In the genomic region with DNA sequence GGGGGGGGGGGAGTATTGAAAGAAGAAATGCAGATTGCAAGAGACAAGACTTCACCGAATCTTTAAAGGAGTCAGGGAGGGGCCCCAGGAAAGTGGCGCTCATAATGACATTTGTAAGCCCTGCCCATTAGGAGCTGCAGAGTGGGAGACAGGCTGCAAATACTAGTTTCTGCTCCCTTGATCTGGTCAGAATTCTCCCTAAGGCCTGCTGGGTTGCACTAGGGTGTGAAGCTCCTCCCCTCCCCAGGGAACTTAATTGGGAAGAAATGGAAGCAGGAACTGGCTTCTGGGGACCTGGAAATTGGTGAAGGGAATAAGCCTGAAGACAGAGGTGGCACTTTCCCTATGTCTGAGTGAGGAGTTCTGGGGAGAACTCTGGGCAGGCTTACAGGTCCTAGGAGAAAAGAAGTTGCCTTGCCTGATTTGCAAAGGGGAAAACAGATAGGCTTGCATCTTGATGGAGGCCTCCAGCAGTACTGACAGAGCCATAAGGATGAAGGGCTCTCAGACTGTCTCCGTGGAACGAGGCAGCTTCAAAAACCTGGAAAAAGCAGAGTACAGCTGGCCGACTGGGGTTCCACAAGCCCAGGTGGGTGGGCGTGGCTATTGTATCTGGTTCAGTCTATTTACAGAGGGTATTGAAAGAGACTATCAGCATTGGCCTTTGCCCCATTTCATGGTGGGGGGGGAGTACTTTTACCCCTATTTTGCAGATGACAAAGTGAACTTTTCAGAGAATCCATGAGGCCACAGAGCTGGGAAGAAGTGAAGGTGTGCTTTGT, we compare ENCODE assay signal across 12 mouse cellular contexts.
A peak's percentile ranks its signal among the peaks of the same experiment; 100 is the strongest.
DNase-seq lines count a peak whose midpoint lies in the region; ATAC-seq and TF ChIP-seq lines count a peak whose summit lies in the region.
"Had no signal": no experiment of that assay in that cellular context is flagged by ENCODE, and none has a peak within 500 bp of the region (broad histone marks: within the 10 kb centered on the region; RNA-seq: fewer than 3 reads in every experiment).

No protein-coding gene starts in this region.

- H3K27ac ChIP-seq in forebrain, embryonic 13.5 days, result peak overlapping the region; percentile 6; the same call in 1 of the 2 replicates
- H3K27ac ChIP-seq in forebrain, embryonic 15.5 days (replicated peaks), result no peak overlapping the region
- H3K27ac ChIP-seq in midbrain, embryonic 13.5 days, result no peak overlapping the region
- H3K27ac ChIP-seq in midbrain, embryonic 14.5 days (replicated peaks; ENCODE audit: low read depth, low read length), result no peak overlapping the region
- H3K27ac ChIP-seq in intestine, postnatal 0 days (ENCODE audit: low read depth, low read length), result no peak overlapping the region
- no peak overlapping the region for H3K27ac ChIP-seq in stomach, postnatal 0 days (replicated peaks)

- H3K4me2 ChIP-seq in forebrain, embryonic 13.5 days, result no peak overlapping the region
- no peak overlapping the region for H3K4me2 ChIP-seq in forebrain, embryonic 15.5 days (replicated peaks)
- H3K4me2 ChIP-seq in midbrain, embryonic 13.5 days (replicated peaks), result no peak overlapping the region
- no peak overlapping the region for H3K4me2 ChIP-seq in midbrain, embryonic 14.5 days (ENCODE audit: low read length)
- no peak overlapping the region for H3K4me2 ChIP-seq in intestine, postnatal 0 days (replicated peaks; ENCODE audit: low read depth)
- H3K4me2 ChIP-seq in stomach, postnatal 0 days (replicated peaks; ENCODE audit: low read depth), result no peak overlapping the region

- no peaks in the 10 kb centered on the region for H3K36me3 ChIP-seq in forebrain, embryonic 13.5 days (ENCODE audit: poor library complexity, severe bottlenecking)
- no peaks in the 10 kb centered on the region for H3K36me3 ChIP-seq in forebrain, embryonic 15.5 days
- H3K36me3 ChIP-seq in midbrain, embryonic 13.5 days, result no peaks in the 10 kb centered on the region
- H3K36me3 ChIP-seq in midbrain, embryonic 14.5 days (ENCODE audit: control insufficient read depth, insufficient read depth, low read length), result no peaks in the 10 kb centered on the region
- no peaks in the 10 kb centered on the region for H3K36me3 ChIP-seq in intestine, postnatal 0 days (ENCODE audit: control insufficient read depth, insufficient read depth)
- no peaks in the 10 kb centered on the region for H3K36me3 ChIP-seq in stomach, postnatal 0 days (ENCODE audit: control insufficient read depth, insufficient read depth, low read length)

- peaks cover 26% of the 10 kb centered on the region for H3K4me1 ChIP-seq in forebrain, embryonic 13.5 days
- H3K4me1 ChIP-seq in forebrain, embryonic 15.5 days, result peaks cover 18% of the 10 kb centered on the region
- peaks cover 21% of the 10 kb centered on the region for H3K4me1 ChIP-seq in midbrain, embryonic 13.5 days (replicated peaks)
- H3K4me1 ChIP-seq in midbrain, embryonic 14.5 days (ENCODE audit: control insufficient read depth, insufficient read depth, low read length), result peaks cover 15% of the 10 kb centered on the region; the same call in 1 of the 2 replicates
- H3K4me1 ChIP-seq in intestine, postnatal 0 days (replicated peaks; ENCODE audit: control insufficient read depth, insufficient read depth, low read length), result no peaks in the 10 kb centered on the region
- H3K4me1 ChIP-seq in stomach, postnatal 0 days (replicated peaks; ENCODE audit: control insufficient read depth, insufficient read depth), result 0 out of 2 replicates have a peak, but pooled peaks cover 3% of the 10 kb centered on the region

- WGBS in forebrain, embryonic 13.5 days, result 16% methylated on average over 6 of the region's 6 CpGs
- WGBS in forebrain, embryonic 15.5 days, result 14% methylated on average over 6 of the region's 6 CpGs
- WGBS in midbrain, embryonic 13.5 days, result 11% methylated on average over 6 of the region's 6 CpGs
- WGBS in midbrain, embryonic 14.5 days, result 18% methylated on average over 6 of the region's 6 CpGs
- 17% methylated on average over 6 of the region's 6 CpGs for WGBS in intestine, postnatal 0 days
- 20% methylated on average over 6 of the region's 6 CpGs for WGBS in stomach, postnatal 0 days

- no peaks in the 10 kb centered on the region for H3K27me3 ChIP-seq in forebrain, embryonic 13.5 days
- no peaks in the 10 kb centered on the region for H3K27me3 ChIP-seq in forebrain, embryonic 15.5 days
- no peaks in the 10 kb centered on the region for H3K27me3 ChIP-seq in midbrain, embryonic 13.5 days
- H3K27me3 ChIP-seq in midbrain, embryonic 14.5 days (ENCODE audit: control insufficient read depth, insufficient read depth, low read length), result no peaks in the 10 kb centered on the region
- H3K27me3 ChIP-seq in intestine, postnatal 0 days (replicated peaks; ENCODE audit: control insufficient read depth, insufficient read depth, low read length), result no peaks in the 10 kb centered on the region
- no peaks in the 10 kb centered on the region for H3K27me3 ChIP-seq in stomach, postnatal 0 days (ENCODE audit: control insufficient read depth, insufficient read depth, low read length)

- H3K9me3 ChIP-seq in forebrain, embryonic 13.5 days (replicated peaks), result no peaks in the 10 kb centered on the region
- no peaks in the 10 kb centered on the region for H3K9me3 ChIP-seq in forebrain, embryonic 15.5 days
- no peaks in the 10 kb centered on the region for H3K9me3 ChIP-seq in midbrain, embryonic 13.5 days
- H3K9me3 ChIP-seq in midbrain, embryonic 14.5 days (ENCODE audit: control insufficient read depth, low read length), result no peaks in the 10 kb centered on the region
- H3K9me3 ChIP-seq in intestine, postnatal 0 days (ENCODE audit: control insufficient read depth), result no peaks in the 10 kb centered on the region
- no peaks in the 10 kb centered on the region for H3K9me3 ChIP-seq in stomach, postnatal 0 days (ENCODE audit: control insufficient read depth, low read length)

- peak; percentile 31; the same call in 1 of the 2 replicates for ATAC-seq in forebrain, embryonic 13.5 days
- ATAC-seq in forebrain, embryonic 15.5 days (replicated peaks), result no peak
- ATAC-seq in midbrain, embryonic 13.5 days, result 0 out of 2 replicates have a peak, but pooled peaks have one; percentile 10
- ATAC-seq in midbrain, embryonic 14.5 days (ENCODE audit: low FRiP score, low TSS enrichment), result no peak
- peak; percentile 61 for ATAC-seq in intestine, postnatal 0 days
- no peak for ATAC-seq in stomach, postnatal 0 days (ENCODE audit: low FRiP score, low TSS enrichment)

- no peak overlapping the region for H3K9ac ChIP-seq in forebrain, embryonic 13.5 days
- H3K9ac ChIP-seq in forebrain, embryonic 15.5 days (replicated peaks), result no peak overlapping the region
- no peak overlapping the region for H3K9ac ChIP-seq in midbrain, embryonic 13.5 days (replicated peaks)
- no peak overlapping the region for H3K9ac ChIP-seq in midbrain, embryonic 14.5 days (replicated peaks; ENCODE audit: low read length)
- no peak overlapping the region for H3K9ac ChIP-seq in intestine, postnatal 0 days (ENCODE audit: low read depth, low read length)
- H3K9ac ChIP-seq in stomach, postnatal 0 days (ENCODE audit: low read length), result no peak overlapping the region

- TF ChIP-seq EP300 in stomach, postnatal 0 days (optimal IDR thresholded peaks at IDR 0.05), result no peak

- H3K4me3 ChIP-seq in forebrain, embryonic 13.5 days, result no peak overlapping the region
- no peak overlapping the region for H3K4me3 ChIP-seq in forebrain, embryonic 15.5 days
- no peak overlapping the region for H3K4me3 ChIP-seq in midbrain, embryonic 13.5 days (replicated peaks)
- no peak overlapping the region for H3K4me3 ChIP-seq in midbrain, embryonic 14.5 days (replicated peaks; ENCODE audit: low read depth, low read length)
- H3K4me3 ChIP-seq in intestine, postnatal 0 days (ENCODE audit: low read depth, low read length), result no peak overlapping the region
- H3K4me3 ChIP-seq in stomach, postnatal 0 days (ENCODE audit: low read depth, low read length), result no peak overlapping the region

- TF ChIP-seq CTCF in intestine, postnatal 0 days (IDR thresholded peaks at IDR 0.05; ENCODE audit: low read depth), result no peak
- no peak for TF ChIP-seq CTCF in stomach, postnatal 0 days (IDR thresholded peaks at IDR 0.05; ENCODE audit: low read depth)

- no peak for DNase-seq in midbrain, embryonic 14.5 days
- DNase-seq in stomach, postnatal 0 days (ENCODE audit: low spot score), result peak; percentile 66
- DNase-seq in lung, adult 18-20 months, result no peak
- no peak for DNase-seq in cerebellum, postnatal 25 days
- DNase-seq: adrenal gland, postnatal 14 days; kidney, adult 11 months; lung, postnatal 14 days; thymus, adult 2 months had no signal

Comparison
In these comparisons a context has a peak if more than half of its experiments do, and no peak if none do; other contexts are left out.
1. ATAC-seq: peak in forebrain, embryonic 13.5 days (single experiment), midbrain, embryonic 13.5 days (single experiment) and intestine, postnatal 0 days (single experiment); none in forebrain, embryonic 15.5 days (single experiment), midbrain, embryonic 14.5 days (single experiment) and stomach, postnatal 0 days (single experiment).